Mouse (Mus musculus) spleen, adult 18-20 months (tissue): ENCODE results near the gene Hyal6.

Source experiments
- DNase-seq, 2 experiments: peaks; one replicate each; pipeline ENCODE4 v3.0.0; 2022; ENCODE audit warnings: mixed read lengths in 2 of 2

Hyal6 gene

GRCm38 (mm10) chr6:24732945-24733344 lies at the start of gene Hyal6:
Hyal6 (plus strand) TSS chr6:24733245.
- no peak for DNase-seq

GRCm38 (mm10) chr6:24687871-24688270 lies 45.2 kb upstream of the Hyal6 start:
- no peak for DNase-seq

- no peak for DNase-seq
Observed at GRCm38 (mm10) chr6:24694455-24695410, 38.3 kb upstream of the Hyal6 start.

GRCm38 (mm10) chr6:24696117-24696516 lies 36.9 kb upstream of the Hyal6 start:
- DNase-seq, result no peak

GRCm38 (mm10) chr6:24697216-24697615 lies 35.8 kb upstream of the Hyal6 start:
- no peak for DNase-seq

GRCm38 (mm10) chr6:24707090-24707489 lies 26.0 kb upstream of the Hyal6 start:
- no peak for DNase-seq

- DNase-seq, result no peak
Observed at GRCm38 (mm10) chr6:24707499-24707898, 25.5 kb upstream of the Hyal6 start.

- DNase-seq, result peak in 1 of 2 experiments; percentile 4
Observed at GRCm38 (mm10) chr6:24721317-24722099, 11.5 kb upstream of the Hyal6 start.

GRCm38 (mm10) chr6:24728130-24728529 lies 4.9 kb upstream of the Hyal6 start:
- no peak for DNase-seq

GRCm38 (mm10) chr6:24734565-24734964 lies 1.5 kb downstream of the Hyal6 start:
- DNase-seq, result no peak

- DNase-seq, result no peak
Observed at GRCm38 (mm10) chr6:24748029-24748428, 15.0 kb downstream of the Hyal6 start, which contains the start of gene Hyal4. Hyal4 (plus strand) TSS chr6:24748329.

GRCm38 (mm10) chr6:24759281-24759680 lies 26.2 kb downstream of the Hyal6 start:
- DNase-seq, result no peak

GRCm38 (mm10) chr6:24766261-24766660 lies 33.2 kb downstream of the Hyal6 start:
- DNase-seq, result no peak

- DNase-seq, result no peak
Observed at GRCm38 (mm10) chr6:24779182-24779581, 46.1 kb downstream of the Hyal6 start.

GRCm38 (mm10) chr6:24790888-24791287 lies 57.8 kb downstream of the Hyal6 start, which contains the start of gene Spam1:
Spam1 (plus strand) TSS chr6:24791188.
- DNase-seq, result no peak
